Mouse (Mus musculus) limb, embryonic 11.5 days (tissue): ENCODE results near the gene Parp11. TPM values are rescaled to one million over a fixed set of nuclear protein-coding genes. Genes with fewer than 3 reads are reported as not detected.

Experiments
- ATAC-seq: fragments of 200-750 bp; cut with Nextera tagmentation; 2 replicates; pipeline ENCODE4 v1.8.0; 2017; ENCODE audit warnings: low read depth; ENCODE audit not compliant: insufficient number of reproducible peaks, low FRiP score, low TSS enrichment
- DNase-seq: peaks from one replicate; pipeline ENCODE4 v3.0.0-alpha.2; 2015; ENCODE audit warnings: low spot score
- H3K27ac ChIP-seq: fragments of 300-500 bp; sonication (generic); replicated peaks from 2 replicates; pipeline ENCODE4 v1.5.1; 2014; ENCODE audit warnings: low read depth, mild to moderate bottlenecking, low read length
- H3K27me3 ChIP-seq: fragments of 300-500 bp; sonication (generic); 2 replicates; pipeline ENCODE4 v1.6.1; 2014; ENCODE audit warnings: mild to moderate bottlenecking, low read length, mixed read lengths; ENCODE audit not compliant: control insufficient read depth, insufficient read depth
- H3K36me3 ChIP-seq: fragments of 300-500 bp; sonication (generic); 2 replicates; pipeline ENCODE4 v1.6.1; 2014; ENCODE audit warnings: mild to moderate bottlenecking, low read length, moderate library complexity, mixed read lengths; ENCODE audit not compliant: control insufficient read depth, insufficient read depth
- H3K4me1 ChIP-seq: fragments of 300-500 bp; sonication (generic); 2 replicates; pipeline ENCODE4 v1.6.1; 2014; ENCODE audit warnings: low read length, mixed read lengths; ENCODE audit not compliant: control insufficient read depth, insufficient read depth
- H3K4me2 ChIP-seq: fragments of 300-500 bp; sonication (generic); 2 replicates; pipeline ENCODE4 v1.6.1; 2014; ENCODE audit warnings: low read depth, mild to moderate bottlenecking, moderate library complexity; ENCODE audit not compliant: severe bottlenecking
- H3K4me3 ChIP-seq: fragments of 300-500 bp; sonication (generic); 2 replicates; pipeline ENCODE4 v1.5.1; 2014; ENCODE audit warnings: low read depth, low read length
- H3K9ac ChIP-seq: fragments of 300-500 bp; sonication (generic); 2 replicates; pipeline ENCODE4 v1.6.1; 2014; ENCODE audit warnings: mild to moderate bottlenecking, low read length
- H3K9me3 ChIP-seq: fragments of 300-500 bp; sonication (generic); 2 replicates; pipeline ENCODE4 v1.6.1; 2016; ENCODE audit warnings: low read length; ENCODE audit not compliant: control insufficient read depth
- WGBS: fragments of 180-500 bp; shearing (Covaris S2); extraction: QIAGEN DNeasy Blood & Tissue Kit; methylation state at CpG from one replicate; pipeline ENCODE4 v1.1.7; 2014; 5-methylcytosine and 5-hydroxymethylcytosine counted together
- polyA plus RNA-seq: library from polyadenylated mRNA; unstranded; fragments of >200 nt; fragmentation: Nextera tagmentation; extraction: Ambion mirVana; gene quantifications from 2 replicates; pipeline ENCODE4 v1.2.1, GENCODE M21; 2014

Parp11 gene
- polyA plus RNA-seq, 1 experiment from 2014 or later, result 34.4 TPM

GRCm38 (mm10) chr6:127440416-127441104 is 6.1 kb upstream of the Parp11 start:
- peaks cover 2% of the 10 kb centered on the region; the same call in 1 of the 2 replicates for H3K4me1 ChIP-seq
- no peak overlapping the region for H3K4me3 ChIP-seq
- no peak overlapping the region for H3K9ac ChIP-seq
- DNase-seq (no peak), ATAC-seq (no peak)
- no peaks in the 10 kb centered on the region for H3K36me3 ChIP-seq
- no peak overlapping the region for H3K4me2 ChIP-seq
- H3K27ac ChIP-seq, result no peak overlapping the region
- H3K9me3 ChIP-seq, result no peaks in the 10 kb centered on the region
- WGBS, result 46% methylated on average over 14 of the region's 14 CpGs
- H3K27me3 ChIP-seq, result no peaks in the 10 kb centered on the region

- no peak overlapping the region for H3K9ac ChIP-seq
- H3K4me3 ChIP-seq, result no peak overlapping the region
- no peaks in the 10 kb centered on the region for H3K27me3 ChIP-seq
- no peaks in the 10 kb centered on the region for H3K36me3 ChIP-seq
- H3K4me1 ChIP-seq, result peaks cover 2% of the 10 kb centered on the region; the same call in 1 of the 2 replicates
- no peak for DNase-seq
- no peak for ATAC-seq
- H3K27ac ChIP-seq, result no peak overlapping the region
- 57% methylated on average over 4 of the region's 4 CpGs for WGBS
- H3K9me3 ChIP-seq, result no peaks in the 10 kb centered on the region
- H3K4me2 ChIP-seq, result no peak overlapping the region
Measured at GRCm38 (mm10) chr6:127442584-127442983, 4.1 kb upstream of the Parp11 start.

- DNase-seq, result no peak
- peaks cover 2% of the 10 kb centered on the region; the same call in 1 of the 2 replicates for H3K4me1 ChIP-seq
Measured at GRCm38 (mm10) chr6:127443910-127444309, 2.7 kb upstream of the Parp11 start.

DNA sequence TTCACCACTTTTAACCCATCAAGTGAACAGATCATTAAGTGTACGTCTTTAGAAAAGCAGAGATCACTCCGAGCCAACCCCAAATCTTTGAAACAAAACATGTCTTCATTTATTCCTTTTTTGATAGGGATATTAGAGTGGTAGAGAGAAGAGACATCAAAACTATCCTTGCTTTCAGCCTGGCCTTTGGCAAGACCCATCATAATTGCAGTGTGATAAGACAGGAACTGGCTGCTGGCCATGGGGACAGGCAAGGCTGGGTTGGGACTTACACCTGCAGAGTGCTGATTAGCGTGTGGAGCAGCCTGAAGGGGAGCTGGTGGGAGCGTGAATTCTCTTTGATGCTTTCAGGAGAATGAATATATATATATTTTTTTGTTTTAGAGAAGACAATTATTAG is 2.2 kb upstream of the Parp11 start:
- H3K4me1 ChIP-seq, result peaks cover 2% of the 10 kb centered on the region; the same call in 1 of the 2 replicates
- no peaks in the 10 kb centered on the region for H3K27me3 ChIP-seq
- DNase-seq, result no peak
- ATAC-seq, result no peak
- H3K36me3 ChIP-seq, result no peaks in the 10 kb centered on the region
- H3K4me2 ChIP-seq, result no peak overlapping the region
- 73% methylated on average over 4 of the region's 4 CpGs for WGBS
- no peak overlapping the region for H3K9ac ChIP-seq
- no peaks in the 10 kb centered on the region for H3K9me3 ChIP-seq
- no peak overlapping the region for H3K27ac ChIP-seq
- H3K4me3 ChIP-seq, result no peak overlapping the region

More at GRCm38 (mm10) chr6:127443910-127444309, 2.7 kb upstream of the Parp11 start:
- H3K9me3 ChIP-seq, result no peaks in the 10 kb centered on the region
- no peak overlapping the region for H3K4me2 ChIP-seq
- no peak overlapping the region for H3K9ac ChIP-seq
- WGBS, result 44% methylated on average over 2 of the region's 2 CpGs
- H3K36me3 ChIP-seq, result no peaks in the 10 kb centered on the region
- no peak overlapping the region for H3K27ac ChIP-seq
- H3K27me3 ChIP-seq, result no peaks in the 10 kb centered on the region
- ATAC-seq, result no peak
- H3K4me3 ChIP-seq, result no peak overlapping the region

DNA sequence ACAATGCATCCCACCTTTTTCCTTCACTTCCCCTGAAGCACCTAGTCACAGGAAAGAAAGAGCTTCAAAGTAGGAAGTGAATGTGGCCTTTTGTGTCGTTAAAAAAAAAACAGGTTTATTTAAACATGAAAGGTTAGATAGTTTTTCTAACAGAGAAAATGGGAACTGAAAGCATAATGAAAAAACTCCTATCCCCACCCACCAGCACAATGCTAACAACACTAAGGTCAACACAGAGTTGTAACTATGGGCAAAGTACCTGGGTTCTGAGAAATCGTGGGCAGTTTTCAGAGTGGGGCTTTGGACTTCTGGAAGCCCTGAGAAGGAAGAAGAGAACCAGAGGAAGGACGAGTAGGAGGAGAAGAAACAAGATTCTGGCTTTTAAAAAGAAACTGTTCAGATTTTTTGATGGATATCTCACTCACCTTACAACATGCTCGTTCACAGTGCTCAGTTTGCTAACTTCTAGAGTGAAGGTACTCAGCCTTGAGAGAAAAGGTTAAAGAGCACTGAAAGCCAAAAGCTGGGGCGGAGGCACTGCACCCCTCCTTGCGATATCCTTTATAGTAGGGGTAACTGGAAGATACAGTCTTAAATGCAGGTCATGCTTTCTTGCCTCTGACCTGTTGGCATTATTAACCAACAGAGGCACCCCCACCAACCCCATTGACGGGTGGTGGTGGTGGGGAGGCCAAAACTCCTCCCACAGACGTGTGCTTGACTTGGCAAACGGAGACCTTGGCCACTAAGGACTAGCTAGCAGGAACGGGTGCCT is 1.2 kb downstream of the Parp11 start:
- H3K36me3 ChIP-seq, result no peaks in the 10 kb centered on the region
- ATAC-seq (no peak), DNase-seq (no peak)
- H3K4me3 ChIP-seq, result no peak overlapping the region
- no peak overlapping the region for H3K27ac ChIP-seq
- no peaks in the 10 kb centered on the region for H3K4me1 ChIP-seq
- H3K27me3 ChIP-seq, result no peaks in the 10 kb centered on the region
- no peak overlapping the region for H3K9ac ChIP-seq
- H3K4me2 ChIP-seq, result no peak overlapping the region
- no peaks in the 10 kb centered on the region for H3K9me3 ChIP-seq
- 64% methylated on average over 10 of the region's 10 CpGs for WGBS

DNA sequence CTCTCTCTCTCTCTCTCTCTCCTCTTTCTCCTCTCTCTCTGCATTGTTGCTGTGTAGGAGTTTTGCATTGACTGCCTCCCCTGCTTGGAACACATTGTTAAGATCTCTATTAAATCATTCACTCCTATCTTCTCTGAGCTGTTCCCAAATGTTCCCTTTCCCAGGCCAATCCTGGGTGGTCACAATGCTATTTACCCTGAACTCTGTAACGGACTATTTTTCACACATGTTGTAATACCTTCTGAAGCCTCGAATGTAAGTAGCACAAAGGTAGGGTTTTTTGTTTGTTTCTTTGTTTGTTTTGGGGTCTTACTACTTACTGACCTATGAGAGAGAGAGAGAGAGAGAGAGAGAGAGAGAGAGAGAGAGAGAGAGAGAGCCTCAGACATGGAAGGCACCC is 2.2 kb downstream of the Parp11 start:
- Histone ChIP-seq H3K9me3 (no peaks in the 10 kb centered on the region), H3K4me1 (no peaks in the 10 kb centered on the region), H3K4me2 (no peak overlapping the region), H3K27ac (no peak overlapping the region), H3K36me3 (no peaks in the 10 kb centered on the region), H3K27me3 (no peaks in the 10 kb centered on the region), H3K9ac (no peak overlapping the region), H3K4me3 (no peak overlapping the region)
- DNase-seq, result no peak
- ATAC-seq, result no peak
- WGBS, result 63% methylated on average over 2 of the region's 2 CpGs

DNA sequence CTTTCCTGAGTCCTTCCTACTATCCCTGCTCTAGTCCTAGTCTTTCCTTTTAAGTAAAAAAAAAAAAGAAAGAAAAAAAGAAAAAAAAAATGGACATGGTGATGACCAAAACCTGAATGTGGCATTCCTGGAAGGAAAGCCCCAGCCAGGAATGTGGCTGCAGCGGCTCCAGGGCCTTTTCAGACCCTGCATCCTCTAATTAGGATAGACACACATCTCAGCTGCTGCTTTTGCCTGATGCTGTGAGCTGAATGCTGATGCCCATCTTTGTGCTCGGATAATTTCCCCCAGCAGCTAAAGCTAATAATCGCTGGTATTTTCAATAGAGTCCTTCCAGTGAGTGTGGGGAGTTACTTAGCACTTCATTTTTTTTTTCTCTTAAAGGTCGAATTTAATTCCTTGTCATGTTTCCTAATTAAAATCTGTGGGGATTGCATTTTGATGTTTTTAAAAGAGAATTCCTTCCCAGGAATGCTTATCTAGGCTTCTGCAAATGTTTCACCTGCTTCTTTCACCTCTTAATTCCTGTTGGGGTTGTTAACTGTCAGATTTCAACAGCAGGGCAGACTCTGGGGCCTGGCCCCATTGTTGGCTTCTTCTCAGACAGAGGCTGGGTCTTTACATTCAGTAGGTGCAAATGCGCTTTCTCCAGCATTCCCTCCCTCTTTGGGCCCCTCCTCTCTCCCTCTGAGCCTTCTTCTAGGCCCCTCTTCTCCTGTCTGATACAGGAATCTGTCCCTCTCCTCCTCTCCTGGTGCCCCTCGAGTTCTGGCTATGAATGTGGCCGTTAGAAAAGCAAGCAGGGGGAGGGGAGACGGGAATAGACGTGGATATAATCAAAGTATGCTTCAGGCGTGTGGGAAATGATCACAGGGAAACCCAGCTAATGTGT is 3.1 kb downstream of the Parp11 start:
- Histone ChIP-seq H3K9me3 (no peaks in the 10 kb centered on the region), H3K27me3 (no peaks in the 10 kb centered on the region), H3K4me1 (peaks cover 4% of the 10 kb centered on the region; the same call in 1 of the 2 replicates), H3K9ac (no peak overlapping the region), H3K4me3 (no peak overlapping the region), H3K4me2 (no peak overlapping the region), H3K27ac (no peak overlapping the region), H3K36me3 (no peaks in the 10 kb centered on the region)
- DNase-seq (no peak), ATAC-seq (no peak)
- 40% methylated on average over 10 of the region's 10 CpGs for WGBS
